Mouse (Mus musculus) heart, adult 9 months (tissue): ENCODE measurements around the gene Fbxw11.
"Not testable (repeated sequence)": the region's sequence is repeated elsewhere in the genome, so short reads cannot be mapped to it uniquely, and the experiment has no call there.

Source experiments
- DNase-seq, 2 experiments: peaks; one replicate each; pipeline ENCODE4 v3.0.0; 2022; ENCODE audit warnings: low spot score in 2 of 2

Fbxw11 gene

GRCm38 (mm10) chr11:32676777-32677176 is 34.3 kb downstream of the Fbxw11 start:
- DNase-seq = peak in 1 of 2 experiments; percentile 32

- no peak for DNase-seq
These were observed 35.3 kb downstream of the Fbxw11 start for GRCm38 (mm10) chr11:32677811-32678210.

GRCm38 (mm10) chr11:32679091-32679490 is 36.6 kb downstream of the Fbxw11 start:
- not testable (repeated sequence) for DNase-seq

- DNase-seq = no peak
These were observed 37.5 kb downstream of the Fbxw11 start for GRCm38 (mm10) chr11:32680014-32680413.

- DNase-seq = no peak
These were observed 38.8 kb downstream of the Fbxw11 start for GRCm38 (mm10) chr11:32681192-32681795.

GRCm38 (mm10) chr11:32682335-32683102 is 40.0 kb downstream of the Fbxw11 start:
- DNase-seq = no peak

- DNase-seq = no peak
These were observed 42.2 kb downstream of the Fbxw11 start for GRCm38 (mm10) chr11:32684690-32685254.

- peak; percentile 28 to 34 for DNase-seq
These were observed 45.8 kb downstream of the Fbxw11 start for GRCm38 (mm10) chr11:32688245-32688855.

- no peak for DNase-seq
These were observed 47.0 kb downstream of the Fbxw11 start for GRCm38 (mm10) chr11:32689510-32689909.

GRCm38 (mm10) chr11:32692834-32693233 is 50.3 kb downstream of the Fbxw11 start:
- no peak for DNase-seq

GRCm38 (mm10) chr11:32693431-32694141 is 51.1 kb downstream of the Fbxw11 start:
- DNase-seq = peak; percentile 18 to 21

GRCm38 (mm10) chr11:32694322-32695003 is 51.9 kb downstream of the Fbxw11 start:
- DNase-seq = not testable (repeated sequence)

GRCm38 (mm10) chr11:32696446-32697090 is 54.0 kb downstream of the Fbxw11 start:
- no peak for DNase-seq

GRCm38 (mm10) chr11:32697695-32698094 is 55.2 kb downstream of the Fbxw11 start:
- no peak for DNase-seq

- no peak for DNase-seq
These were observed 57.5 kb downstream of the Fbxw11 start for GRCm38 (mm10) chr11:32699913-32700493.

GRCm38 (mm10) chr11:32701566-32701965 is 59.0 kb downstream of the Fbxw11 start:
- DNase-seq = peak; percentile 27 to 29

GRCm38 (mm10) chr11:32704241-32704890 is 61.8 kb downstream of the Fbxw11 start:
- DNase-seq = no peak

- DNase-seq = no peak
These were observed 64.0 kb downstream of the Fbxw11 start for GRCm38 (mm10) chr11:32706406-32706993.

GRCm38 (mm10) chr11:32707481-32707880 is 65.0 kb downstream of the Fbxw11 start:
- no peak for DNase-seq
